Mouse (Mus musculus) naive thymus-derived CD4-positive, alpha-beta T cell, adult 2 months (primary cell): ENCODE measurements around the gene Fyn.

ENCODE experiments used
- DNase-seq: peaks from one replicate; pipeline ENCODE4 v3.0.0-alpha.2; 2011; ENCODE audit warnings: low read depth

The Fyn gene

GRCm38 (mm10) chr10:39566901-39567300 lies 198.2 kb downstream of the Fyn start:
- DNase-seq, result no peak

GRCm38 (mm10) chr10:39568991-39569390 lies 200.3 kb downstream of the Fyn start:
- DNase-seq, result no peak

GRCm38 (mm10) chr10:39571011-39571410 lies 202.4 kb downstream of the Fyn start:
- DNase-seq, result no peak

DNA sequence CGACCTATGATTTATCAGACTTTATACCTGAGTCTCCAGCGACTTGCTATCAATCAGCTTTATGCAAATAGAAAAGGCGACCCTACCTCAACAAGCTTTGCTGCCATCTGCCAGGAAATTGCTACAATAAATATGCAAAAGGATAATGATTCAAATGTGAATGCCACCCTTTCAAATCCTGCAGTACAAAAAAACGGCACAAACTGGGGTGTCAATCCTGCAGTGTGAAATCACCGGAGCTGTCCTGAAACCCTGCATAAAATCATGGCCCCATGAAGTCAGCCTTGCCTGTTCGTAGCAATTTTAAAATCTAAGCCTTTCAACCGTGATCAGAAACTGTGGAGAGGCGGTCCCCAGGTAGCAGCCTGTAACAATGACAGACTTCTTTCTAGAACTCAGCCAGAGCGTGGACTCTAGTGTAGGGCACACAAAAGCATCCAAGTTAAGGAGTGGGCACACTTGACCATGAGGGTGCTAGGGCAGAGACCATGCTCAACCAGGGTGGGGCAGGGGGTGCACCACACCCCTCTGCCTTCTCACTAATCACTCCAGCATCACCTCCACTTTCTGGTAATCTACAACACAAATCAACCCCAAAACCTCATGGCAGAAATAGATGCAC lies 203.5 kb downstream of the Fyn start:
- no peak for DNase-seq

- no peak for DNase-seq
Observed at GRCm38 (mm10) chr10:39572672-39573051, 204.0 kb downstream of the Fyn start.

DNA sequence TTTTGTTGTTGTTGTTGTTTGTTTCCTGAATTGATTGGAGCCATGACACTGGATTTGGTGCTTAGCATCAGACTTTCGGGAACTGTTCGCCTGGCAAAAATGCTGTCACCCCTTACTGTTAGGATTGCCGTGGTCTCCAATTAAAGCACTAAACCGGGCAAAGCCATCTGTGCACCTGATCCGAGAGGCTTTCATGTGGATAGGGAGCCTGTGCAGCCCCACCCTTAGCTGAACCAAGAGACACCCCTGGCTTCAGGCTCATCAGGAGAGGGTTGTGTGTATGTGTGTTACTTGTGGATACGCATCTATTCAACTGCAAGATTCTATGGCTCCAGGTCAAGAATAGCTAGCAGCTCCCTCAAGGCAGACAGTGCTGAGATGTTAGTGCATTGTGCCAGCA lies 207.8 kb downstream of the Fyn start:
- no peak for DNase-seq

- DNase-seq, result no peak
Observed at GRCm38 (mm10) chr10:39580477-39580876, 211.8 kb downstream of the Fyn start.

DNA sequence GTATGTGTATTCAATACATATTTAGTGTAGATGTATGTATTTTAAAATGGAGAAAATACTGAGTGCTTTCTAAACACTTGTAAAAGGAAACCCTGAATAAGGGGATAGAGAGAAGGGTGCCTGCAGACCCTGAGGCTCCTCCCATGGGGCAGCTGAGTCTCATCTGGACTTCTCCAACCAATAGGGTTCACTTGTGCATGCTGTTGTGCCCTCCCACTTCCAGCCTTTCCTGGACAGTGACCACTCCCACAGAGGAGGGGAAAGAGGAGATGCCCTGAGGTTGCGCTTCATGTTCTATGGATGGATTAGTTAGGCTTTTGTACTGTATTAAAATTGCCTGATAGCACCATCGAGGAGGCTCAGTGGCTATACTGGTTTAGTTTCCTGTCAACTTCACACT lies 213.7 kb downstream of the Fyn start:
- DNase-seq, result no peak

- DNase-seq, result no peak
Observed at GRCm38 (mm10) chr10:39583718-39584117, 215.1 kb downstream of the Fyn start.

DNA sequence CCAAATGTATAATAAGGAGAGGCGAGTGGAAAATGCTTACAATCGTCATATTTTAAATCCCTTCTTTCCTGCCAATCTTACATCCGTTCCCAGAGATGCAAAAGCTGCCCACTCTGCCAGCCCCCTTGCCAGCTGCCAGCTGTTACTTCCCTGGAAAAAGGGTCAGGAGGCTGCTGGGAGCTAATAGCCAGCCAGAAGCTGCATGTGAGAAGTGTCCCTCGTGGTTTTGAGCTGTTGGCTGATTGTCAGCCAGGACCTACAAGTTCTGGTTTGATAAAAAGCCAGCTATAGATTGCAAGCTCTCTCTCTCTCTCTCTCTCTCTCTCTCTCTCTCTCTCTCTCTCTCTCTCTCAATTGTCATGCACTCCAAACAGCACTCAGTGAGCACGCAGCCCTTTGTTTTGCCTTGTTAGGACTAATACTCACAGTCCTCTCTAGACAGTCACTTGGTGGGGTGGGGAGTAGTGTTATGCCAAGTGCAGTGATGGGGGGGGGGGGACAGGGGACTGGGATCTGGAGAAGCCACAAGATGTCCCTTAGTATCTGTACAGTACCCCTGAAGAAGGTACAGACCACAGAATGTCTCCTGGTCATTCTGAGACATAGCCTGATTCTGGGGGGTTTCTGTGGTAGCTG lies 218.8 kb downstream of the Fyn start:
- DNase-seq, result no peak

GRCm38 (mm10) chr10:39587973-39588746 lies 219.5 kb downstream of the Fyn start:
- no peak for DNase-seq

- peak; percentile 33 for DNase-seq
Observed at GRCm38 (mm10) chr10:39589765-39590546, 221.3 kb downstream of the Fyn start.

DNA sequence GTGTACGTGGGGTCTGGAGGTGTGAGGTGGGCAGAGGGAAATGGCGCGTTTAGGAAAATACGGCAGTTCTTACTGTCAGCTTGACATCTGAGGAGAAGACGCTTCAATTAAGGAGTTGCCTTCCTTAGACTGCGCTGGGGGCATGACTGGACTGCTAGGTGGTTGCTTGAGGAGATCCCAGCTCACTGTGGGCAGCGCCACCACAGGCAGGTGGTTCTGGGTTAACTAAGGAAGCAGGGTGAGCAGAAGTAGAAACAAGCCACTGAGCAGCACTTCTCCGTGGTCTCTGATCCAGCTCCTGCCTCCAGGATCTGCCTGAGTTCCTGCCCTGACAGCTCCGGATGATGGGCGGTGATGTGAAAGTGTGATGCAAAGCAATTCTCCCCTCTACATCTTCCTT lies 222.0 kb downstream of the Fyn start:
- DNase-seq, result no peak

DNA sequence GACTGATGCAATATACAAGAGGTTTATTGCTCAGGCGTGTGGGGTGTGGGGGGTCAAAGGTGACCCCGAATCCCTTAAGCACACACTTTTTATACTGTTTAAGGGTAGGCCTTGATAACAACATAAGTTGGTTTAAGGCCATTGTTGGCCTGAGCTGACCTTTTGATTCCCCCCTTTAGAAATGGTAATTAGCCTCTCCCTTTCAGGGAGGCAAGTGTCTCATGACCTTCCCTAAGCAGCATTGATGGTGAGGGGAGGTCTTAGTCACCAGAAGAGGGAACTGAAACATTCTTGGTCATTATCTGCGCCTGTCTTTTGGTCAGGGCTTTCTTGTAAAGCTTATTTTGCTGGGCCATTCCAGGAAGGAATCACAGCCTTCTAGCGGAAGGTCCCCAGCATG lies 223.8 kb downstream of the Fyn start:
- DNase-seq, result no peak

DNA sequence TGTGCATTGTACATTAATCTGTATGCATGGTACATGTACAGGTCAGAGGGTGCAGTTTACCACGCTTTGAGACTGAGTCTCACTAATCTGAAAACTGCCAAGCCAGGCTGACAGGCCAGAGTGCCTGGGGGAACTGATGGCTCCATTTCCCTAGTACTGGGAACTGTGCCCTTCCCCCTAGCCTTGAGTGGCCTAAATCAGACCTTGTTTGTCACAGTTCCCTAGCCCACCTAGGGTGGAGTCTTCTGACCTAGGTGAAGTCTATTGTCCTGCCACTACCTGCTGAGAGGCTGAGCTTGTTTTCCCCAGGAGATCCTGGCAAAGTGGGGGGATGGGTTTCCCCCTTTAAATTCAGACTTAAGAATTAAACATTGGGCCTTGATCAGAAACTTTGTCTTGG lies 226.1 kb downstream of the Fyn start:
- no peak for DNase-seq

DNA sequence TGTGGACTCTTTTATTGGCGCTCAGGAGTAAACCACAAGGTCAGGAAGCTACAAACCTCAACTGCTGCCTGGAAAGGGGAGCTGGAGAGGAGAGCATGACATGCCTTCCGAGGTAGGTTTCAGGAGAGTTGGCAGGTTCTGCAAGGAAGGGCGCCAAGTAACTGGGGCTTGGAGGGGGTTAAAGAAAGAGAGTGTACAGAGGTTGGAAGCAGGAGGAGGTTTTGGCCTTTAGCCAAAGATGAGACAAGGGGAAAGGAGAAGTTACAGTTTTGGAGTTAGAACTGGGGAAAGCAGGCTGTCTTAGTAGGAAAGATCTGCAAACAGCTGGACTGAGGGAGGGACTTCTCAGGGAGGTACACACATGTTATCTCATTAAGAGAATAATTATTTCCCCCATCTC lies 227.2 kb downstream of the Fyn start:
- no peak for DNase-seq

DNA sequence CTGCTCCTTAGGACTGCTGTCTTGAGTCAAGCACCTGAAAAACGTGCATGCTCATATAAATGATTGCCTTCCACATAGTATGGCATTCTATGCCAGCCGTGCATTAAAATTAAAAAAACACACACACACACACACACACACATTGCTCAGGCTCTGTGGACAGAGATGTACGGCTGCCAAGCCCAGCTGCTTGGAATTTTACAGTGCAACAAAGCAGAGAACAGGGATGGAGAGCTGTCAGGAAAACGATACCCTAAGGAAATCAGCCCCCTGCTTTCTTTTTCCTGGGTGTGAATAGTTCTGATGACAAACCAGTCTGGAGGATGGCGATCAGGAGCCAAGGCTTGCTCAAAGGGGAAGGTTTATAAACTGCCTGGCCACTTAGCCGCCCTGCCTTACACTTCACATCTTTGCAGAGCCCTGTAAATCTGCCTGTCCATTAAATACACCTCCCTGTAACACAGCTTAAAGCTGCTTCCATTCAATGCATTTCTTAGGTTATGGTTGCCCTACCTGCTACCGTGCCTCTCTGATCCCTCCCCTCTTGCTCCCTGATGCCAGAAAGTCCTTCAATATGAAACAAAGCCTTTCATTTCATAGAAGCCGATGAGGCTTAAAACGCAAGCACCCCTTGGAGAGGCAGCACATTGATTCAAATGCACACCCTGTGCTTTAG lies 228.6 kb downstream of the Fyn start:
- no peak for DNase-seq

DNA sequence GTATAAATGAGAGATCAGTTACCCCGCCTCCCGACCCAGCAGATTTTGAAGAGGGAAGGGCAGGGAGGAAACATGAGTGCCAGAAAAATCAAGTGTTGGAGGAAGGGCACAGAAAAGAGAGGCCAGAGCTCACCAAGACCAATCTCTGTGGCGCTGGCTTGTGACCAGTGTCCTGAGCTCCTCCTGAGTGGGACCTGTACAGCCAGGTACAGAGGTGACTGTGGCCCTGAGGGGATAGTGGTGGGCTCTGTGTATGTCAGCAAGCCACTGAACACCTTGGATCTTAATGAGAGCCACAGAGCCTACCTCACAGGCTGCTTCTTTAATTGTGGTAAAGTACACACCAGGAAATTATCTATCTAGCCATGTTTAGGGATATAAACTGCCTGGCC lies 229.1 kb downstream of the Fyn start:
- no peak for DNase-seq

- DNase-seq, result no peak
Observed at GRCm38 (mm10) chr10:39599601-39600000, 230.9 kb downstream of the Fyn start.

GRCm38 (mm10) chr10:39600115-39600514 lies 231.5 kb downstream of the Fyn start:
- peak; percentile 63 for DNase-seq

DNA sequence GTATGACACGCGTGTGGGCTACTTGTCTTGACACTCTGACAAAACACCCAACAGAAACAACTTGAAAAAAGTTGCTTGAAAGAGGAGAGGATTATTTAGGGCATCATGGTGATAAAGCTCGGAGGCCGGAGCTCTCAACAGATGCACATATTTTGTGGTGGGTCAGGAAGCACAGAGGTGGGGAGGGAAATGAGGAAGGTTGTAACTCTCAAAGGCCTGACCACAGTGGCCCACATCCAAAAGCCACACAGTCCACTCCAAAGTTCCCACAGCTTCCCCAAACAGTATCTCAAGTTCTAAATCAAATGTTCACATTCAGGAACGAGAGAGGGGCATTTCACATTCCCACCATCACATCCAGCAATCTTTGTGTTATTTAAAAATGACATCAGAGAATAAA lies 232.4 kb downstream of the Fyn start:
- DNase-seq, result no peak

GRCm38 (mm10) chr10:39606434-39606833 lies 237.8 kb downstream of the Fyn start:
- DNase-seq, result no peak
